Mouse (Mus musculus) testis, adult 2 months (tissue): Measurements from ENCODE around the gene Pcif1. TPM values are rescaled to one million over a fixed set of nuclear protein-coding genes. Genes with fewer than 3 reads are reported as not detected.

Source experiments
- H3K27ac ChIP-seq: fragments of 200-500 bp; 2 replicates; pipeline ENCODE4 v1.5.1; 2012; ENCODE audit warnings: low read depth, low read length; ENCODE audit not compliant: control insufficient read depth, insufficient read depth
- H3K27me3 ChIP-seq: fragments of 200-500 bp; 2 replicates; pipeline ENCODE4 v1.6.1; 2012; ENCODE audit warnings: mild to moderate bottlenecking, low read length, moderate library complexity; ENCODE audit not compliant: control insufficient read depth, insufficient read depth
- H3K36me3 ChIP-seq: fragments of 200-500 bp; 2 replicates; pipeline ENCODE4 v1.6.1; 2012; ENCODE audit warnings: mild to moderate bottlenecking, low read length; ENCODE audit not compliant: control insufficient read depth, insufficient read depth
- H3K4me1 ChIP-seq: fragments of 200-500 bp; 2 replicates; pipeline ENCODE4 v1.6.1; 2012; ENCODE audit warnings: low read length; ENCODE audit not compliant: control insufficient read depth, insufficient read depth
- H3K4me3 ChIP-seq: fragments of 200-500 bp; 2 replicates; pipeline ENCODE4 v1.5.1; 2012; ENCODE audit warnings: low read depth, mild to moderate bottlenecking, low read length, moderate library complexity, mixed read lengths; ENCODE audit not compliant: control insufficient read depth
- CTCF ChIP-seq: fragments of 200-500 bp; IDR thresholded peaks from 2 replicates; pipeline ENCODE4 v1.5.1; 2012; ENCODE audit warnings: low read depth, mild to moderate bottlenecking, inconsistent platforms, low read length, moderate library complexity; ENCODE audit not compliant: control insufficient read depth, insufficient read depth, insufficient replicate concordance
- POLR2A ChIP-seq: fragments of 200-500 bp; IDR thresholded peaks from 2 replicates; pipeline ENCODE4 v1.6.1; 2012; ENCODE audit warnings: low read depth, mild to moderate bottlenecking, inconsistent platforms, low read length, moderate library complexity; ENCODE audit not compliant: control insufficient read depth
- polyA plus RNA-seq: library from polyadenylated mRNA; depleted of rRNA; stranded (reverse); fragments of >200 nt; gene quantifications from 2 replicates; pipeline ENCODE4 v1.2.3, GENCODE M21; 2012

Pcif1 gene
- polyA plus RNA-seq, 1 experiment = 17.0 TPM

DNA sequence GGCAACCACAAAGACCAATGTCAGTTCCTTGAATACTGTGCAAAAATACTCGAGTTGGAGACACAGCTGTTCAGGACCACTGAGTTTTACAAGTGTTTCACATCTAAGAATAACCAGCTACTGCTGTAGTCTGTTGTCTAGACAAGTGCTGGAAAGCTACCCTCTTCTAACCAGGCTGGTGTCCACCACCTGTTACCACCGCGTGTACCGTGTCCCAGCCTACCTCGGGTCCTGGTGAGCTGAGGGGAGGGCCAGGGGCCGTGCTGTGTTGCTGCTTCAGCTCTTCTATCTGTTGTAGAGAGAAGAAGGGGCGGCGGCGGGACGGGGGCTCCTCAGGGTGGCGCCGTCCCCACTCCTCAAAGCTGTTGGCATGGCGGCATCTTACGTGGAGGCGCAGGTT, 19.9 kb downstream of the Pcif1 start:
- Histone ChIP-seq H3K4me1 (no peaks in the 10 kb centered on the region), H3K4me3 (no peak overlapping the region), H3K36me3 (no peaks in the 10 kb centered on the region; the same call in 1 of the 2 replicates), H3K27ac (no peak overlapping the region), H3K27me3 (no peaks in the 10 kb centered on the region)
- TF ChIP-seq CTCF = no peak

DNA sequence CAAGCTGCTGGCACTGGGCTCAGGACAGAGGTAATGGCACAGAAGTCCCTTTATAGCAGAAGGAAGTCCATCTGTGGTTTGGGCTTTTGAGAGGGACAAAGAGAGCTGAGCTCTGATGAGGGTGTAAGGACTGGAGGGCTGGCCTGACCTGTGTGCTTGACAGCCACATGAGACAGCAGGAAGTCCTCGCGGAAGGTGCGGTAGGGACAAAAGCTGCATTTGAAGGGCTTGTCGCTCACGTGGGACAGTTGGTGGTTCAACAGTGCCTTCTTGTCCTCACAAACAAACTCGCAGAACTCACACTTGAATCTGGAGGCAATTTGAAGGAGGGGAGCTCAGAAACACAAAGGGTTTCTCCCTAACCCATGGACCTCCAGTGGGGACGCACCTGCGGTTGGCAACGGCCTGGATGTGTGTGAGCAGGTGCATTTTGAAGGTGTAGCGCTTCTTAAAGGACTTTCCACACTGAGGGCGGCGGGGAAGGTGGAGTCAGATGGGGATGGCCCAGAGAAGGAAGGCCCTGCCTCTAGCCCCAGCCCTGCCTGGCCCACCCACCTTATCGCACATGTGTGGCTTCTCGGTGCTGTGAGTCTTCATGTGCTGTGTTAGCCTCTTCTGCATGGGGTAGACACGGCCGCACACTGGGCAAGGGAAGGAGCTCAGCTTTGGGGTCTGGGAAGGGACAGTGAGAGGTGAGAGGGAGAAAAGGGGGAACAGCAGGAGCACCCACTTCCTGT, 20.8 kb downstream of the Pcif1 start:
- no peak overlapping the region for H3K27ac ChIP-seq
- H3K4me1 ChIP-seq = no peaks in the 10 kb centered on the region; the same call in 1 of the 2 replicates
- H3K36me3 ChIP-seq = no peaks in the 10 kb centered on the region
- H3K27me3 ChIP-seq = no peaks in the 10 kb centered on the region
- H3K4me3 ChIP-seq = no peak overlapping the region
- no peak for TF ChIP-seq CTCF
- TF ChIP-seq POLR2A = no peak

DNA sequence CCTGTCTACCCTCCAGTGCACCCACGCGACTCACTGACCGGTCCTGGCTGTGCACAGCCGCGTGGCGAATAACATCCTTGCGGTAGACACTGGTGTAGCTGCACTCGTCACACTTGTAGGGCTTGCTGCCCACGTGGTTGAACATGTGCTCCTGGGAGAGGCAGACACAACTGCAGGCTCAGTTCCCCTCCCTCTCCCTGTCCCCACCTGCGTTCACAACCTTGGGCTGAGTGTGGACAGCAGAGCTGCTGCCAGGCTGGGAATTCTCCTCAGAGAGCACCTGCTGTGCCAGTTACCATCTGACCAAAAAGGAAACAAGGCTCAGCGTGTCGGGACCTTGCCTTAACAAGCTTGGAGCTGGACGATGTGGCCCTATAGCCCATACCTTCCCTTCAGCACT, 22.3 kb downstream of the Pcif1 start:
- no peak for TF ChIP-seq CTCF
- no peak for TF ChIP-seq POLR2A
- no peaks in the 10 kb centered on the region for H3K27me3 ChIP-seq
- no peak overlapping the region for H3K27ac ChIP-seq
- H3K4me1 ChIP-seq = peaks cover 2% of the 10 kb centered on the region; the same call in 1 of the 2 replicates
- H3K36me3 ChIP-seq = no peaks in the 10 kb centered on the region
- no peak overlapping the region for H3K4me3 ChIP-seq

DNA sequence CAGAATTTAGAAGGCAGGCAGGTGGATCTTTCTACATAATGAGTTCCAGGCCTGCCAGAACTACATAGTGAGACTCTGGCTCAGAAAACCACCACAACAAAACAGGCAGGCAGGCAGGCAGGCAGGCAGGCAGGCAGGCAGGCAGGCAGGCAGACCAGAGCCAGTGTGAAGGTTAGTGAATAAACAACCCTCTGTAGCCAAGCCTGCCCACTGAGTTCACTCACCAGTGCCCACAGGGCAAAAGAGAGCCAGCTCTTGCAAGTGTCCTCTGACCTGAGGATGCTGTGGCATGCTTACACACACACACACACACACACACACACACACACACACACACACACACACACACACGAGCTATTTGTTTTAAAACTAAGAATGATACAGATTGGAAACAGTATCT, 24.4 kb downstream of the Pcif1 start:
- no peaks in the 10 kb centered on the region for H3K36me3 ChIP-seq
- H3K4me1 ChIP-seq = peaks cover 2% of the 10 kb centered on the region; the same call in 1 of the 2 replicates
- no peak for TF ChIP-seq POLR2A

DNA sequence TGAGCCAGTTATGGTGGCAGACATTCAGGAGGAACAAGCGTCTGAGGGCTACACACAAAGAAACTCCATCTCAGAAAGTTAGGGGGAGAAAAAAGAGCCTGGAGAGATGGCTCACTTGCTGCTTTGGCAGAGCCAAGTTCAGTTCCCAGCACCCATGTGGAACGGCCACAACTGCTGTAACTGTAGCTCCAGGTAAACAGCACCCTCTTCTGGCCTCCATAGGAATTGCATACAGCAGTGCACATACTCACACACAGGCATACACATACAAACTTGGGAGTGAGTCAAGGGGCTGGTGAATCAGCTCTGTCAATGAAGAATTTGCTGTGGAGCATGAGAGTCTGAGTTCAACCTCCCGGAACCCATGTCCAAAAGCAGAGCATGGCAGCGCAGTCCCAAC, 27.0 kb downstream of the Pcif1 start:
- Histone ChIP-seq H3K4me1 (peaks cover 8% of the 10 kb centered on the region), H3K27me3 (no peaks in the 10 kb centered on the region), H3K4me3 (no peak overlapping the region), H3K27ac (no peak overlapping the region), H3K36me3 (no peaks in the 10 kb centered on the region)
- no peak for TF ChIP-seq POLR2A
- TF ChIP-seq CTCF = peak; percentile 70

More for the DNA sequence above, 24.4 kb downstream of the Pcif1 start:
- H3K27me3 ChIP-seq = no peaks in the 10 kb centered on the region
- H3K4me3 ChIP-seq = no peak overlapping the region
- H3K27ac ChIP-seq = no peak overlapping the region

DNA sequence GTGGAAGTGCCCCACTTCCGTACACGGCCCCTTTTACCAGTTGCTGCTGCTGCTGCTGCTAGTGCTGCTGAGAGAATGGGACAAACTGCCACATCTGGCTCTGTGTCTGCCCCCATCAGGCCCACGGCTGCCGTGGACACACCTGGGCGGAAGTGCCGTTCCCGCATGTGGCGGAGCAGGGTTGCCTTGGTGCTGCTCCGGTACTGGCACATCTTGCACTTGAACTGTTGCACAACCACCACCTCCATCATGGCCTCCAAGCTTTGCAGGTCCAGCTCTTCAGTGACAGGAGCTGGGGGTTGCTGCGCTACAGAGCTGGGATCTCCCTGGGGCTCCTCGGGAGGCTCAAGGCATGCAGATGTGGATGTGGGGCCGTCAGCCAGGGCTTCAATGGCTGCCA, 28.4 kb downstream of the Pcif1 start:
- no peak overlapping the region for H3K4me3 ChIP-seq
- TF ChIP-seq POLR2A (no peak), CTCF (no peak)
- H3K4me1 ChIP-seq = peaks cover 13% of the 10 kb centered on the region
- H3K27ac ChIP-seq = no peak overlapping the region
- H3K36me3 ChIP-seq = no peaks in the 10 kb centered on the region
- no peaks in the 10 kb centered on the region for H3K27me3 ChIP-seq

DNA sequence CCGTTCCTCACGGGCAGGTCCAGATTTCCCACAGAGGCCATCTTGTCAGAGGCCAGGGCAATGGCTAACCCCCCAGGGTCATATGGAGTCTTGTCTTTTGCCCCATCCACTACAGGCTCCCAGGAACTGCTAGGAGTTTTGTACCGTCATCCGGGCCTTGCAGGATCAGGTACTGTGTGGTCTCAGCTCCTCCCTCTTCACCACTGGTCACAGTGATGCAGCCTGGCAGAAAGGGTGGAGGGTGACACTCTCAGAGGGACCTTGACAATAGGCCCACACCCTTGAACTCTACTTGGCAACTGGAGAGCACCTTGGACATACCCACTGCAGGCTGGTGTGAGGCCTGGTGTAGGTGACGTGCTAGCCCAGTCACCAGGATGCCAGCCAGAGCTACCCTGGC, 28.9 kb downstream of the Pcif1 start:
- no peaks in the 10 kb centered on the region for H3K27me3 ChIP-seq
- no peak overlapping the region for H3K27ac ChIP-seq
- H3K4me1 ChIP-seq = peaks cover 13% of the 10 kb centered on the region
- H3K4me3 ChIP-seq = no peak overlapping the region
- no peak for TF ChIP-seq CTCF
- no peak for TF ChIP-seq POLR2A
- H3K36me3 ChIP-seq = no peaks in the 10 kb centered on the region

GRCm38 (mm10) chr2:164909100-164909499, 30.0 kb downstream of the Pcif1 start:
- TF ChIP-seq CTCF = no peak
- no peak for TF ChIP-seq POLR2A
- peaks cover 13% of the 10 kb centered on the region for H3K4me1 ChIP-seq
- H3K4me3 ChIP-seq = no peak overlapping the region
- H3K27ac ChIP-seq = no peak overlapping the region
- H3K36me3 ChIP-seq = no peaks in the 10 kb centered on the region
- H3K27me3 ChIP-seq = no peaks in the 10 kb centered on the region
